Mouse (Mus musculus) brown adipose tissue, adult 24 weeks (tissue): ENCODE data around the gene Gigyf2. TPM values are rescaled to one million over a fixed set of nuclear protein-coding genes. Genes with fewer than 3 reads are reported as not detected.
A peak's percentile ranks its signal among the peaks of the same experiment; 100 is the strongest.

Source experiments
- H3K27ac ChIP-seq: fragments of 200-500 bp; replicated peaks from 2 replicates; pipeline ENCODE4 v1.5.1; 2012; ENCODE audit warnings: low read depth, mild to moderate bottlenecking, low read length
- H3K4me1 ChIP-seq: fragments of 200-500 bp; 2 replicates; pipeline ENCODE4 v1.6.1; 2012; ENCODE audit warnings: low read length, mixed read lengths; ENCODE audit not compliant: control insufficient read depth, insufficient read depth, insufficient read length
- H3K4me3 ChIP-seq: fragments of 200-500 bp; 2 replicates; pipeline ENCODE4 v1.5.1; 2012; ENCODE audit warnings: low read depth, mild to moderate bottlenecking, low read length, moderate library complexity; ENCODE audit not compliant: insufficient read depth
- polyA plus RNA-seq: library from polyadenylated mRNA; stranded (reverse); fragments of >200 nt; gene quantifications from 2 replicates; pipeline ENCODE4 v1.2.4, GENCODE M21; 2012; ENCODE audit not compliant: missing spikeins, insufficient read depth, insufficient read length

Gene Gigyf2
- 25.6 and 32.1 TPM in 2 replicates for polyA plus RNA-seq

DNA sequence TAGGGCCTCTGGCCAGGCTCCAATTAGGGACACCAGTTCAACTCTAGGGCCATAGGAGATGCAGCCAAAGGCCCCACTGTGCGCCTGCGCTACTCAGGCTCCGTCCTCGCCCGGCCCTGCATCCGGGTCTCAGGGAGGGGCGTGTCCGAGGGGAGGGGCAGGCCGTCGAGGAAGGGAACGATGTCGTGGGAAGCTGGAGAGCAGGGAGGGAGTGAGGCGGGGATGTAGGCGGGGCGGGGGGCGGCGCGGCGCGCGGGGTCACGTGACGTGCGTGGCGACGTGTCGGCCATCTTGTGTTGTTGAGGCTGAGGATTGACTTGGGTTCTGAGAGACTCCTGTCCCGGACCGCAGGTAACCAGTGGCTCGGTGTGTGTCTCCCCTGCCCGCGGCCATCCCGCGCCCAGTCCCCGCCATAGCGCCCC lies at the start of gene Gigyf2:
Gene Gigyf2 (plus strand): TSS at position 257 of the 422 bp plus-strand sequence.
- Histone ChIP-seq H3K4me1 (peaks cover 3% of the 10 kb centered on the region), H3K27ac (peak within 1 kb of the TSS; percentile 48; the same call in 1 of the 2 replicates), H3K4me3 (peak within 1 kb of the TSS; percentile 80)

DNA sequence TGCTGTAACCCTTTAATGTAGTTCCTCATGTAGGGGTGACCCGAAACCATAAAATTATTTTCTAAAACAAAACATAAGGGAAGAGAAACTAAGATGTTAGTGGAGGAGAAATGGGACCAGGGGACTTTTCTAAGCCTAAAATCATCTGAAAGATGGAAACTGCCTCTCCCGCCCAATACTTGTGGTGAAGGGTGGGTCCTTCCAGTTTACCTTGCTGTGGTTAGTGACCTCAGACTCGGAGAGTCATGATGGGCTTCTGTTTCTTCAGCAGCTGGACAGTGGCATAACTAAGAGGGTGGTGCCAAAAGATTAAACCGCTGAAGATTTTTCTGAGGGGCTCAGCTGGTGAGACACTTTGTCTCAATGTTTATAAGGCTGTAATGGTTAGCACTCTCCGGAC lies 46.5 kb upstream of the Gigyf2 start:
- Histone ChIP-seq H3K4me1 (no peaks in the 10 kb centered on the region), H3K27ac (no peak overlapping the region), H3K4me3 (no peak overlapping the region)

DNA sequence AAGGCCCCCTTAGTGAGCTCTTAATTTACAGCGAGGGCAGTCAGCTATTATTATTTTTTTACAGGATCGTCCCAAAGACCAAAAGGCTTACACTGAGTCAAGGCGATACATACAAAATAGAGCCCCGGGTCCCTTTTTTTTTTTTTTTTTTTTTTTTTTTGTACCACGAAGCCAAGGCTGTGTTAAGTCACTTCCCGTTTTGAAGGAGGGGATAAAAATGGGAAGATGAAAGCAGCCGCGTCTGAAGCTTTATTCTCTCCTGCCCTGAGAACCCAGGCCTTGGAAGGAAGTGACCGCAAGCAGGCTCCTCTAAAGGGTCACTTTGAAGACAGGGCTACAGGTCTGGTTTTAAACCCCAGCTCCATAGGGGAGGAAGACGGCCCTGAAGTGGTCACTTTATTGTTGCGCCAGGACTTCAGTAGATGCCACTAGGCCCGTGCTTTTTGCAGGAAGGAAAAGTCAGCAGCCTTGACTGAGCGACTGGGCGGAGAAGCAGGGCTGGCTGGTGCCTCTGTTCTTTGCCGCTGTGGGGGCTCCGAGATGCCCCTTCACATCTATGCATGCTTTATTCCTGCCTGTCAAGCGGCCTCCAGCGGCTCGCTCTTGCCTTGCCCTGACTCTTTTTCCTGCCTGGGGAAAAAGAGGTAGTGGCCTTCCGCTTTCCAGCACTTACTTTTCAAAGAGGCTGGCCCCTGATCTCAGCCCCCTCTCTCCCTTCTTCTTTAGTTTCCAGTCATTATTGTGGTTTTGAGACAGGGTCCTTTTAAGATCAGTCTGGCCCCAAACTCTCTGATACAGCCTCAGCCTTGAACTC lies 45.0 kb upstream of the Gigyf2 start:
- Histone ChIP-seq H3K27ac (no peak overlapping the region), H3K4me1 (no peaks in the 10 kb centered on the region), H3K4me3 (peak overlapping the region; percentile 13; the same call in 1 of the 2 replicates)

DNA sequence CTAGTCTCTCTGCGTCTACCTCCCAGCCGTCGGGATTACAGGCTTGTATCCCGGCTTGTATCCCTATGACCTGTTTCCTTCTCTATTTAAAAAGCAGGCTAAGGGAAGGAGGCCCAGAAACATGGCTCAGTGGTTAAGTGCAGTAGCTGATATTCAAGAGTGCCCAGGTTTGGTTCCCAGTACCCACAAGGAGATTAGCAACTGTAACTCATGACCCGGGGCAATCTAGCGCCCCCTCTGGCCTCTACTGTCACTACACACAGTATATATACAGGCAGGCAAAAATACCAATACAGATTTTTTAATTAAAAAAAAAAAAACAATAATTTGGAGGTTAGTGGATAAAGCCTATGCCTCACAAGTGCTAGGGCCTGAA lies 44.4 kb upstream of the Gigyf2 start:
- no peak overlapping the region for H3K27ac ChIP-seq
- H3K4me1 ChIP-seq = no peaks in the 10 kb centered on the region
- H3K4me3 ChIP-seq = no peak overlapping the region

DNA sequence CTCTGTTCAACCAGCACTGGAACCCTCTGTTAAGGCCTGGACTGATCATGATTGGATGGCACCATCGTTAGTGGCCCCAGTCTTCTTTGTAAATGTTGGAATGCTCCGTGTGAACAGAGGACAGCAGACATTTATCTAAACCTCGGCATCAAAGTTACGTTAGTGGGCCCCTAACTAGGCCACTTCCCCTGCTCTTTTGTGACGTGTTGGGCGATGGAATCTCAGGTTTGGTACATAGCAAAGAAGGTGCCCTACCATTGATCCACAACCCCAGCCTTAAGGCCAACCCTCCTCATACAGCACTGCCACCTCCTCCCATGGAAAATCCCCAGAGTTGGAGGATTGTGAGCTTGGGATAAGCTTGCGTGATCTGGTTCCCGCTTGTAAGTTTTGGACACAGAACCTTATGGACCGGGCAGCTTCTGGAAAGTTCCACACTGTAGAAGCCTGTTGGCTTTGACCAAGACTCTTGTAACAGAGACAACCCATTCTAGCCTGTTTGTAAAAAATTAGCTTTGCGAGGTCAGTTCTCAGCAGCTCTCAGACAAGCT lies 43.3 kb upstream of the Gigyf2 start:
- Histone ChIP-seq H3K4me1 (no peaks in the 10 kb centered on the region), H3K4me3 (no peak overlapping the region), H3K27ac (no peak overlapping the region)

DNA sequence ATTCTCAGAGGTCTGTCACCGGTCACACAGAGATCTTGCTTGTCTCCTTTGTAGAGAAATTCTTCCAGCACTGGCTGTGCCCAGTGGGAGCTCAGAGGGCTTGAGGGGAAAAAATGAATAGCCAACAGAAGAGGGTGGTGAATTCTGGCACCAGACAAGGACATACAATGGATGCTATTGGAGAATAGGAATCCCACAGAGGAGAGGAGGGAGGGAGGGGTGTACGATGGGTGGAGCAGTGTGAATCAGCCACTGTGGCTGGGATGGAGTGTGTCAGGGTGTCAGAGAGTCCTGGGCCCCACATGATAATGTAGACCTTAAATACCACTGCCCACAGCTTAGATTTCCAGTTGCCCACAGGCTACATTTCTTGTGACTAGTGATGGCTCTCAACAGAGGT lies 39.7 kb upstream of the Gigyf2 start:
- Histone ChIP-seq H3K4me1 (no peaks in the 10 kb centered on the region), H3K27ac (no peak overlapping the region), H3K4me3 (no peak overlapping the region)

DNA sequence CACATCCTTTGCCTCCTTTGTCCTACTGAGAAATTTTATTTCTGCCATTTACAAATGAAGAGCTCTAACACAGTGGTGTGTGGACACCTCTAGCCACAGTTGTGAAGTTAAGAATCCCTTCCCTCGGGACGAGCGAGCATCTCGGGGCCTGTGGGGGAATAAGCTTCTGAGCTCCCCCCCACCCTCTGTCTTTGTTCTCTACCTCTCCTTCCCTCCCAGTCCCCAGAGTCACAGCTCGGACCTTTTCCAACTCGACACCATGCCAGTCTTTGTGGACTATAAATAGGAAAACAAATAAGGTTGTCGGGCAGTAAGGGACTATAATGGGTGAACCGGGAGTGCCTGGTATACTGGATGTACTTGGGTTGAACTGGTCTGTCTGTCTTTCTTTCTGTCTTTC lies 35.4 kb upstream of the Gigyf2 start:
- Histone ChIP-seq H3K4me3 (no peak overlapping the region), H3K4me1 (no peaks in the 10 kb centered on the region)

DNA sequence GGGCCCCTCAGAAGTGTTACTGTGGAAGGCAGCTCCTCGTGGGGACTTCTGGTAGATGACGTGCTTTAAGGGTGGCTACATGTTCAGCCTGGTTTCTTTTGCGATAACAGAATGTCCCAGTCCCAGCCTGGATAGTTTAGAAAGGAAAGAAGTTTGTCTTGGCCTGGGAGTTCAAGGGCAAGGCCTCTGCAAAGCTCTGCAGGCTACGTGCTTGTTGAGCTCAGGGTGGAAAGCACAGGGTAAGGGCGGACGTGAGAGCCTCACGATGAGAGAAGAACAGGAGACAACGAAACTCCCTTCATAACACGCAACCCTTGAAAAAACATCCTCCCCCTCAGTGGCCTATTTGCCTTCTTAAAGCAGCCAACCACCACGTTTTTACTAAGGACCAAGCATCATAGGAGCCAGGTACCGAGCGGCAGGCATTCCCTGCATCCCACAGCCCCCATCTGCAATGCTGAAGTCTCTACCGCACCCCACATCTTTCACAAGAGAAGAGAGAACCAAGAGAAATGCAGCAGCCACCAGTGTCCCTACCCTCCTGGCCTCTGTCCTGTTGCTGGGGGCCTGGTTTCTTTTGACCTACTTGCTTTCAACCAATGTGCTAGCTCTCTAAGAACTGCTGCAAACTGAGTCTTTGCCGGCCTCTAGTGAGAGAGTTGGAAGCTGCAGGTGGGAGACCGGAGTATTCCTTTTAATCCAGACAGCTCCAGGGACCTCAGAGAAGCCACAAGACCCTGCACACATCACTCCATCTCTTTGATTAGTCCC lies 34.2 kb upstream of the Gigyf2 start:
- no peaks in the 10 kb centered on the region for H3K4me1 ChIP-seq
- H3K27ac ChIP-seq = no peak overlapping the region
- no peak overlapping the region for H3K4me3 ChIP-seq

More for the DNA sequence above, 35.4 kb upstream of the Gigyf2 start:
- no peak overlapping the region for H3K27ac ChIP-seq

DNA sequence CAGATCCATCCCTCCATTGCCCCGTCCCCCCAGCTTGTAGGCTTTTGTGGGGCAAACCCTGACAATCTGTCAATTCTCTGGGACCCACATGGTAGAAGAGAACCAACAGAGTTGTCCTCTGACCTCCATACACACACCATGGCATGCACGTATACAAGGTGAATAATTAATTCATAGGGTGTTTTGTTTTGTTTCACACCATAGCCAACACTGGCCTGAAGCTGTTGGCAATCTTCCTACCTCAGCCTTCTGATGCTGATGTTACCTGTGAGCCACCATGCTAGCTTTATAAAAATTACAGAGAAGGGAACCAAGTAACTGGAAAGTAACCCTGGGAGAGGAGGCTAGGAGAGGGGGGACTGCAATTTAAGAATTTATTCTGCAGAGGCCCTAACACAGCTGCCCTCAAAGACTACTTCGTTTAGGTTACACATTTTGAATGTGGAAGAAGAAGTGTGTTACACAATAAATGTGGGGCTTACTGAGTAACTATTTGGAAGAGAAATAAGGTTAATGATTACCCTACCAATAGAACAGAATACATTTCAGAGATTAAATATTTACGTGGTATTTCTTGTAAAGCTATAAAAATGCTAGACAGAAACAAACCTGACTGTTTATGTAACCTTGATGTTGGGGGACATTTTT lies 32.6 kb upstream of the Gigyf2 start:
- H3K27ac ChIP-seq = no peak overlapping the region
- H3K4me3 ChIP-seq = no peak overlapping the region

DNA sequence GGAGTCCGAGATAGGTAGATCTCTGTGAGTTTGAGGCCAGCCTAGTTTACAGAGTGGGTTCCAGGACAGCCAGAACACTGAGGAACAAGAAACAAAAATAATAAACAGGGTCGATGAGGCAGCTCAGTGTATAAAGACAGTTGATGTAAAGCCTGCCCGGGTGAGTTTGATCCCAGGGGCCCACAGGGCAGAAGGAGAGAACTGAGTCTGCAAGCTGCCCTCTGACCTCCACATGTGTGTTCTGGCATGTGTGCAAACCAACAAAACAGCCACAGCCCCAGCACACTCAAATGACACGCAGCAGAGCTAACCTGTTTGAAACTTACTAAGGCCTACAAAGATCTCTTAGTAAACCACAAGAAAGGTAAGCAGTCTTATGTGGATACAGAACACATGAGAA lies 31.8 kb upstream of the Gigyf2 start:
- H3K4me3 ChIP-seq = no peak overlapping the region
- H3K4me1 ChIP-seq = no peaks in the 10 kb centered on the region
- H3K27ac ChIP-seq = no peak overlapping the region

More for the DNA sequence above, 32.6 kb upstream of the Gigyf2 start:
- no peaks in the 10 kb centered on the region for H3K4me1 ChIP-seq

DNA sequence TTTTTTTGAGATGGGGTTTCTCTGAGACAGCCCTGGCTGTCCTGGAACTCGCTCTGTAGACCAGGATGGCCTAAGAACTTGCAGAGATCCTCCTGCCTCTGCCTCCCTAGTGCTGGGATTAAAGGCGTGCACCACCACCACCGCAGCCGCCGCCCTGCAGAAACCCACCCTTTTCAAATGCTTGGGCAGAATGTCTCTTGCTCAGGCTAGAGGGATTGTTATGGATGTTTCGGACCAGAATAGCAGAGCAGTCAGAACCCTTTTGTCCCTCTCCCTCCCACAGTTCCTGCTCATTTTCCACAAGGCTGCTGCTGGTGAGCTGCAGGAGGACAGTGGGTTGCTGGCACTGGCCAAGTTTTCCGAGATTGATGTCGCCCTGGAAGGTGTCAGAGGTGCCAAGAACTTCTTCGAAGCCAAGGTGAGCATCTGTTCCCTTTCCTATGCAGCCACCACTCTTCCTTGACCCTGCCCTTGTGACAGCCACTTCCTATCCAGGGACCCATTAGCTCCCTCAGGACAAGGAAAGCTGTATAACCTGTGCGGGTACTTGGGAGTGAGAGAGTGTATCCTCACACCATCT lies 29.4 kb upstream of the Gigyf2 start:
- H3K27ac ChIP-seq = no peak overlapping the region
- no peaks in the 10 kb centered on the region for H3K4me1 ChIP-seq
- H3K4me3 ChIP-seq = no peak overlapping the region

DNA sequence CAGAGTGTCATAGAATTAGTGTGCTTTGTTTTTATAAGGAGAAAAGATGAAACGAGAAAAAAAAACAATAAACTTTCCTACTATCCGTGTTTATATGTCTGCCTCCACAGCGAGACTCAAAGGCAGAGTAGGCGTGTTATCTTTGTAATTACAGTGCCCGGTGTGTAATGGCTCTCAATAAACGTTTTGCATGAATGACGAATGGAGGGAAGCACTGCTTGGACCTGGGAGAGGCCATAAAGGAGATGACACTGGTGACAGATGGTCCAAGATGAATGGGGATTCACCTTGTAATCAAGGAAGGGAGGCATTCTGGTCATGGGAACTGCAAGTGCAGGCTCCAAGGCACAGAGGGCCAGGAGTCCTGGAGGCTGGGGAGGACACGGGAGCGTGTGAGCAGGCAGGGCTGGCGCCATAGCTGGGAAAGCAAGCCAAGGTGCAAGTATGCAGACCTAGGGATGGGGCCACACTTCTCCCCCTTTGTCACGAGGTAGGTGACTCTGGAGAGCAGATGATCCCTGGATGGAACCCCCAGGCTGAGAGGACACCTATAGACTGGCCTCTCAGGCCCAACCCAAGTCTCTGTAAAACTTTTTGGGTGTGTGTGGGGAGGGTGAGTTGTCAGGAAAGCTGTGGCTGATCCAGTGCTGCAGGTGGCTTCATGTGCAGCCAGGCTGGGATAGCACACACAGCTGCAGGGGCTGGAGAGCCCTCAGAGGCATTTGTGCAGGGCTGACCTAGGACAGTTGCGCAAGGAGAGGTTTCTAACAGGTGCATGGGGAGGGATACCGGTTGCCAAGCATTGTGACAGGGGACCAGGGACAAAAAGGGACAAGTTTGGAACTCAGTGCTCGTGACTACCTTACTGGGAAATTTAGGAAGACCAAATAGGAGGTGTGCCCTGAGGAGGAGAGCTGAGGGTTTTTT lies 26.2 kb upstream of the Gigyf2 start:
- no peak overlapping the region for H3K4me3 ChIP-seq
- H3K4me1 ChIP-seq = no peaks in the 10 kb centered on the region

DNA sequence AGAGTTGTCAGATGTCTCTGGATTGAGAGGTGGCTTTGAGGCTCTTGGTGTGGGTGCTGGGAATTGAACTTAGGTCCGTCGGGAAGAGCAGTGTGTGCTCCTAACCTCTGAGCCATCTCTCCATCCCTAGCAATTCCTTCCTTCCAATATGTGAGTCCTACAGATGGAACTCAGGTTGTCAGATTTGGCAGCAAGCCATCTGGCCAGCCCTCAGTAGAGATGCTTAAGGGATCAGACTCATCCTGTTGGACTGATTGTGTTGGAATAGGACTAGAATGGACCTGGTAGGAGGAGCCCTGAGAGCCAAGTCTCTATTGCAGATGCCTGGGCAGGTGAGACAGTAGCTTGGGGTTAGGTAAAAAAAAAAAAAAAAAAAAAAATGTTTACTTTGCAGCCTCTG lies 24.8 kb upstream of the Gigyf2 start:
- H3K4me1 ChIP-seq = no peaks in the 10 kb centered on the region
- no peak overlapping the region for H3K4me3 ChIP-seq
- no peak overlapping the region for H3K27ac ChIP-seq

More for the DNA sequence above, 26.2 kb upstream of the Gigyf2 start:
- H3K27ac ChIP-seq = no peak overlapping the region

DNA sequence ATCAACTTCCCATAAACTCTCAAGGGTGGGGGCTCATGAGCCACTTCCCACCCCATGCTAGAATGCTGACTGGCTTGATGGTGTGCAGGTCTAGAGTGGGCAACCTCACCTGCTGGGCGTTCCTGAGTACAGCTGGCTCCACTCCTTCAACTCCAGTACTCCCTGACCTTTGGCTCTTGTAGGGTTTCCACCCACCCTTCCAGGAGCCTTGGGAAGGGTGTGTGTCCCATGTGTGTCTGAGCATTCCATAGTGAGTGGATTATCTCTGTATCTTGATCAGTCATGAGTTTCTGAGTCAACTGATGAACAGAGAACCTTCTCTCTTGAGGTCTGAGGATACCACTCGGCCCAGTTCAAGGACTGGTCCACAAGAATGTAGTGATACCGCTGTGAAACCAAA lies 17.8 kb upstream of the Gigyf2 start:
- no peaks in the 10 kb centered on the region for H3K4me1 ChIP-seq
- no peak overlapping the region for H3K27ac ChIP-seq

More for the DNA sequence above, 17.8 kb upstream of the Gigyf2 start:
- H3K4me3 ChIP-seq = no peak overlapping the region
